Mouse (Mus musculus) gastrocnemius, postnatal 14 days (tissue): Measurements from ENCODE around the gene Serpina3g. TPM values are rescaled to one million over a fixed set of nuclear protein-coding genes. Genes with fewer than 3 reads are reported as not detected.
"Not testable (repeated sequence)": the region's sequence is repeated elsewhere in the genome, so short reads cannot be mapped to it uniquely, and the experiment has no call there.

Experiments used
- DNase-seq: peaks from one replicate; pipeline ENCODE4 v3.0.0; 2021; ENCODE audit warnings: mixed read lengths
- intact Hi-C: fragments of 180-260 bp; cut with DNase I; formaldehyde crosslinking; loops from one replicate; pipeline ENCODE4 v1.15.1; 2025; ENCODE audit warnings: low total_unique reads
- long read RNA-seq, 2 experiments: library from polyadenylated mRNA; stranded (forward); transcript quantifications; one replicate each; pipeline ENCODE4 v2.0.0; 2021
- total RNA-seq, 2 experiments: library from RNA; stranded (reverse); gene quantifications; 2 replicates each; pipeline ENCODE4 v1.2.3; 2021

The Serpina3g gene
- total RNA-seq, result not detected
- long read RNA-seq, experiment 1, result 0 reads
- long read RNA-seq, experiment 2, result 0 reads

GRCm38 (mm10) chr12:104235915-104236314 lies at the start of gene Serpina3g:
Serpina3g (plus strand) TSS chr12:104236245.
- intact Hi-C loops, result no loop called here
- no peak for DNase-seq

GRCm38 (mm10) chr12:104189246-104189645 lies 46.8 kb upstream of the Serpina3g start:
- no peak for DNase-seq
- intact Hi-C loops, result no loop called here

GRCm38 (mm10) chr12:104190852-104191251 lies 45.2 kb upstream of the Serpina3g start:
- intact Hi-C loops, result no loop called here
- no peak for DNase-seq

GRCm38 (mm10) chr12:104209149-104209548 lies 26.9 kb upstream of the Serpina3g start:
- intact Hi-C loops, result no loop called here
- no peak for DNase-seq

- intact Hi-C loops, result no loop called here
- no peak for DNase-seq
Observed at GRCm38 (mm10) chr12:104209802-104210201, 26.2 kb upstream of the Serpina3g start.

- intact Hi-C loops, result no loop called here
- DNase-seq, result no peak
Observed at GRCm38 (mm10) chr12:104213689-104214444, 22.2 kb upstream of the Serpina3g start.

GRCm38 (mm10) chr12:104214445-104214753 lies 21.6 kb upstream of the Serpina3g start, which contains the start of gene Serpina3f:
Serpina3f (plus strand) TSS chr12:104214544.
- intact Hi-C loops, result no loop called here
- DNase-seq, result no peak

- no peak for DNase-seq
Observed at GRCm38 (mm10) chr12:104215249-104215648, 20.8 kb upstream of the Serpina3g start.

GRCm38 (mm10) chr12:104221616-104222015 lies 14.4 kb upstream of the Serpina3g start:
- DNase-seq, result no peak
- intact Hi-C loops, result loop anchor here (2.0 kb wide), 1 partner anchor 21 kb away; no protein-coding TSS in a partner anchor

More at GRCm38 (mm10) chr12:104215249-104215648, 20.8 kb upstream of the Serpina3g start:
- intact Hi-C loops, result no loop called here

GRCm38 (mm10) chr12:104223690-104224089 lies 12.4 kb upstream of the Serpina3g start:
- DNase-seq, result no peak
- intact Hi-C loops, result no loop called here

- intact Hi-C loops, result no loop called here
- DNase-seq, result no peak
Observed at GRCm38 (mm10) chr12:104224598-104225300, 11.3 kb upstream of the Serpina3g start.

- no peak for DNase-seq
- intact Hi-C loops, result no loop called here
Observed at GRCm38 (mm10) chr12:104230762-104231161, 5.3 kb upstream of the Serpina3g start.

GRCm38 (mm10) chr12:104238048-104238447 lies 2.0 kb downstream of the Serpina3g start:
- DNase-seq, intact Hi-C loops: not testable (repeated sequence)

- DNase-seq, result no peak
- intact Hi-C loops, result loop anchor here (2.0 kb wide), 1 partner anchor 23 kb away; no protein-coding TSS in a partner anchor
Observed at GRCm38 (mm10) chr12:104243307-104243706, 7.3 kb downstream of the Serpina3g start.

- intact Hi-C loops, result no loop called here
- DNase-seq, result no peak
Observed at GRCm38 (mm10) chr12:104245092-104245491, 9.0 kb downstream of the Serpina3g start.

GRCm38 (mm10) chr12:104245595-104245994 lies 9.6 kb downstream of the Serpina3g start:
- no peak for DNase-seq
- intact Hi-C loops, result no loop called here

- DNase-seq, result no peak
- intact Hi-C loops, result no loop called here
Observed at GRCm38 (mm10) chr12:104247553-104248002, 11.5 kb downstream of the Serpina3g start.

GRCm38 (mm10) chr12:104248231-104248630 lies 12.2 kb downstream of the Serpina3g start:
- intact Hi-C loops, result no loop called here
- no peak for DNase-seq

- DNase-seq, result no peak
- intact Hi-C loops, result no loop called here
Observed at GRCm38 (mm10) chr12:104261041-104261440, 25.0 kb downstream of the Serpina3g start.

- intact Hi-C loops, result no loop called here
- no peak for DNase-seq
Observed at GRCm38 (mm10) chr12:104262863-104263262, 26.8 kb downstream of the Serpina3g start, which contains the start of gene Serpina3i. Serpina3i (plus strand) TSS chr12:104263122.
